8 mouse cellular contexts compared by ENCODE assay signal in genomic region chr7:6410043-6410442, GRCm38 (mm10). TPM values are rescaled to one million over a fixed set of nuclear protein-coding genes. Genes with fewer than 3 reads are reported as not detected.
A peak's percentile ranks its signal among the peaks of the same experiment; 100 is the strongest.
DNase-seq lines count a peak whose midpoint lies in the region; ATAC-seq and TF ChIP-seq lines count a peak whose summit lies in the region.

Gene Gm20715, plus strand, starts transcription at chr7:6410277.

- H3K79me2 ChIP-seq in myocyte (ENCODE audit: control insufficient read depth, insufficient read depth) = no peaks in the 10 kb centered on the region

- peak; percentile 46 to 63 for DNase-seq in cerebellum, postnatal 14 days
- no peak for DNase-seq in cerebellum, adult 11-12 months
- DNase-seq in forebrain, embryonic 10.5 days (ENCODE audit: extremely low spot score, low spot score) = peak; percentile 85
- DNase-seq in liver = peak; percentile 89

- no peak within 1 kb of the TSS for H3K9ac ChIP-seq in heart, embryonic 13.5 days
- no peak within 1 kb of the TSS for H3K9ac ChIP-seq in kidney, embryonic 16.5 days (replicated peaks; ENCODE audit: low read length)
- no peak within 1 kb of the TSS for H3K9ac ChIP-seq in stomach, embryonic 14.5 days (replicated peaks; ENCODE audit: low read depth, low read length)

- H3K9me3 ChIP-seq in forebrain, embryonic 10.5 days = no peaks in the 10 kb centered on the region
- peaks cover 4% of the 10 kb centered on the region for H3K9me3 ChIP-seq in heart, embryonic 13.5 days
- H3K9me3 ChIP-seq in kidney, embryonic 16.5 days (ENCODE audit: low read length) = no peaks in the 10 kb centered on the region
- no peaks in the 10 kb centered on the region for H3K9me3 ChIP-seq in stomach, embryonic 14.5 days (ENCODE audit: control insufficient read depth, low read depth, low read length)

- no peaks in the 10 kb centered on the region for H3K36me3 ChIP-seq in forebrain, embryonic 10.5 days (replicated peaks)
- no peaks in the 10 kb centered on the region for H3K36me3 ChIP-seq in heart, embryonic 13.5 days
- no peaks in the 10 kb centered on the region for H3K36me3 ChIP-seq in kidney, embryonic 16.5 days (ENCODE audit: insufficient read depth, low read length)
- H3K36me3 ChIP-seq in myocyte (ENCODE audit: control insufficient read depth, insufficient read depth) = no peaks in the 10 kb centered on the region
- H3K36me3 ChIP-seq in stomach, embryonic 14.5 days (ENCODE audit: control insufficient read depth, insufficient read depth, low read length) = no peaks in the 10 kb centered on the region

- TF ChIP-seq POLR2A in myocyte (IDR thresholded peaks at IDR 0.05; ENCODE audit: insufficient read length, low read depth) = no peak

- peaks cover 4% of the 10 kb centered on the region for H3K4me1 ChIP-seq in forebrain, embryonic 10.5 days
- no peaks in the 10 kb centered on the region for H3K4me1 ChIP-seq in heart, embryonic 13.5 days
- no peaks in the 10 kb centered on the region for H3K4me1 ChIP-seq in kidney, embryonic 16.5 days (ENCODE audit: insufficient read depth, low read length)
- H3K4me1 ChIP-seq in stomach, embryonic 14.5 days (ENCODE audit: control insufficient read depth, insufficient read depth, low read length) = no peaks in the 10 kb centered on the region

- no peak within 1 kb of the TSS for H3K4me2 ChIP-seq in heart, embryonic 13.5 days
- H3K4me2 ChIP-seq in kidney, embryonic 16.5 days (replicated peaks; ENCODE audit: low read depth, low read length) = no peak within 1 kb of the TSS
- H3K4me2 ChIP-seq in myocyte (ENCODE audit: low read depth) = no peak within 1 kb of the TSS
- H3K4me2 ChIP-seq in stomach, embryonic 14.5 days (replicated peaks; ENCODE audit: low read depth, low read length) = no peak within 1 kb of the TSS

- no peak within 1 kb of the TSS for H3ac ChIP-seq in myocyte (ENCODE audit: control insufficient read depth, insufficient read length)

- H3K4me3 ChIP-seq in forebrain, embryonic 10.5 days = no peak within 1 kb of the TSS
- no peak within 1 kb of the TSS for H3K4me3 ChIP-seq in heart, embryonic 13.5 days
- H3K4me3 ChIP-seq in kidney, embryonic 16.5 days (ENCODE audit: low read length) = no peak within 1 kb of the TSS
- H3K4me3 ChIP-seq in myocyte = no peak within 1 kb of the TSS
- no peak within 1 kb of the TSS for H3K4me3 ChIP-seq in stomach, embryonic 14.5 days (ENCODE audit: low read depth, low read length)

- H3K27me3 ChIP-seq in forebrain, embryonic 10.5 days (ENCODE audit: poor library complexity, severe bottlenecking) = no peaks in the 10 kb centered on the region
- H3K27me3 ChIP-seq in heart, embryonic 13.5 days (replicated peaks) = peaks cover 6% of the 10 kb centered on the region
- no peaks in the 10 kb centered on the region for H3K27me3 ChIP-seq in kidney, embryonic 16.5 days (ENCODE audit: insufficient read depth, low read length)
- no peaks in the 10 kb centered on the region for H3K27me3 ChIP-seq in myocyte (ENCODE audit: control insufficient read depth, insufficient read depth, insufficient read length)
- no peaks in the 10 kb centered on the region for H3K27me3 ChIP-seq in stomach, embryonic 14.5 days (ENCODE audit: control insufficient read depth, insufficient read depth, low read length)

- no peak within 1 kb of the TSS for H3K27ac ChIP-seq in forebrain, embryonic 10.5 days
- H3K27ac ChIP-seq in heart, embryonic 13.5 days (replicated peaks) = no peak within 1 kb of the TSS
- no peak within 1 kb of the TSS for H3K27ac ChIP-seq in kidney, embryonic 16.5 days (ENCODE audit: low read length)
- no peak within 1 kb of the TSS for H3K27ac ChIP-seq in stomach, embryonic 14.5 days (ENCODE audit: low read length)

- WGBS in forebrain, embryonic 10.5 days = 2% methylated on average over 17 of the region's 17 CpGs
- WGBS in heart, embryonic 13.5 days = 1% methylated on average over 17 of the region's 17 CpGs
- 1% methylated on average over 17 of the region's 17 CpGs for WGBS in kidney, embryonic 16.5 days
- 1% methylated on average over 17 of the region's 17 CpGs for WGBS in stomach, embryonic 14.5 days

- ATAC-seq in heart, embryonic 13.5 days (ENCODE audit: extremely low read depth, insufficient number of reproducible peaks, low FRiP score, low TSS enrichment) = peak; percentile 66; the same call in 1 of the 2 replicates
- ATAC-seq in kidney, embryonic 16.5 days (ENCODE audit: low FRiP score, low TSS enrichment) = peak; percentile 97
- ATAC-seq in stomach, embryonic 14.5 days (ENCODE audit: insufficient number of reproducible peaks, insufficient read depth, low FRiP score, low read depth) = peak; percentile 92

TF ChIP-seq in myocyte, 11 proteins besides CTCF, POLR2A, EP300 and RAD21:
- TF ChIP-seq TCF12 (IDR thresholded peaks at IDR 0.05; ENCODE audit: insufficient read depth, poor library complexity, severe bottlenecking) = peak; percentile 18
- TF ChIP-seq REST (IDR thresholded peaks at IDR 0.05; ENCODE audit: insufficient read depth, insufficient read length) = peak; percentile 96
- TF ChIP-seq MYOD1 (IDR thresholded peaks at IDR 0.05; ENCODE audit: control insufficient read depth in 1 of 3, insufficient read length in 2 of 3, low read depth in 2 of 3) = peak in 2 of 3 experiments; percentile 19 to 53
- peak; percentile 17; the same call in 1 of the 2 replicates for TF ChIP-seq CEBPB (IDR thresholded peaks at IDR 0.05; ENCODE audit: insufficient read depth, poor library complexity, severe bottlenecking)
- TF ChIP-seq TCF3 (IDR thresholded peaks at IDR 0.05; ENCODE audit: insufficient read length, low read depth) = peak; percentile 72
- peak in 2 of 3 experiments; percentile 26 to 74 for TF ChIP-seq MYOG (IDR thresholded peaks at IDR 0.05; ENCODE audit: control insufficient read depth in 1 of 3, insufficient read depth in 1 of 3, insufficient read length in 2 of 3, low read depth in 2 of 3)
- no peak for TF ChIP-seq POLR2AphosphoS2 (IDR thresholded peaks at IDR 0.05; ENCODE audit: insufficient read length, low read depth)
- peak; percentile 84 for TF ChIP-seq SRF (IDR thresholded peaks at IDR 0.05; ENCODE audit: control insufficient read depth, insufficient read length, low read depth)
- TF ChIP-seq MAX (IDR thresholded peaks at IDR 0.05; ENCODE audit: low read depth) = peak; percentile 100
- peak; percentile 41 for TF ChIP-seq USF1 (IDR thresholded peaks at IDR 0.05; ENCODE audit: low read depth)
- no peak for TF ChIP-seq E2F4 (IDR thresholded peaks at IDR 0.05; ENCODE audit: insufficient read depth)

RNA-seq across cellular contexts. Expression of gene Gm20715, which starts in this region (rescaled TPM):
- not detected in 2 replicates for polyA plus RNA-seq in forebrain, embryonic 10.5 days (2016; fragmentation: Nextera tagmentation; extraction: Ambion mirVana)
- not detected in 2 replicates for polyA plus RNA-seq in heart, embryonic 13.5 days (2015; fragmentation: Nextera tagmentation; extraction: Ambion mirVana)
- polyA plus RNA-seq in kidney, embryonic 16.5 days (2015; fragmentation: Nextera tagmentation; extraction: Ambion mirVana) = not detected in 2 replicates
- not detected for polyA plus RNA-seq in myocyte (2012; fragmentation: generic; extraction: Trizol)
- polyA plus RNA-seq in stomach, embryonic 14.5 days (2014; fragmentation: Nextera tagmentation; extraction: Ambion mirVana) = not detected in 2 replicates

Comparison
In these comparisons a context has a peak if more than half of its experiments do, and no peak if none do; other contexts are left out.
1. Peak in DNase-seq in forebrain, embryonic 10.5 days; RNA of the gene not detected or under 1 TPM.
2. Peak in ATAC-seq in heart, embryonic 13.5 days; RNA of the gene not detected or under 1 TPM.
3. Peak in ATAC-seq in kidney, embryonic 16.5 days; RNA of the gene not detected or under 1 TPM.
4. Peak in ATAC-seq in stomach, embryonic 14.5 days; RNA of the gene not detected or under 1 TPM.